Mouse (Mus musculus): ENCODE results near the gene Olfr433. TPM values are rescaled to one million over a fixed set of nuclear protein-coding genes. Genes with fewer than 3 reads are reported as not detected.
A peak's percentile ranks its signal among the peaks of the same experiment; 100 is the strongest.

The Olfr433 gene
- polyA plus RNA-seq, 1 experiment from 2014 or later, result 0.04 TPM

DNA sequence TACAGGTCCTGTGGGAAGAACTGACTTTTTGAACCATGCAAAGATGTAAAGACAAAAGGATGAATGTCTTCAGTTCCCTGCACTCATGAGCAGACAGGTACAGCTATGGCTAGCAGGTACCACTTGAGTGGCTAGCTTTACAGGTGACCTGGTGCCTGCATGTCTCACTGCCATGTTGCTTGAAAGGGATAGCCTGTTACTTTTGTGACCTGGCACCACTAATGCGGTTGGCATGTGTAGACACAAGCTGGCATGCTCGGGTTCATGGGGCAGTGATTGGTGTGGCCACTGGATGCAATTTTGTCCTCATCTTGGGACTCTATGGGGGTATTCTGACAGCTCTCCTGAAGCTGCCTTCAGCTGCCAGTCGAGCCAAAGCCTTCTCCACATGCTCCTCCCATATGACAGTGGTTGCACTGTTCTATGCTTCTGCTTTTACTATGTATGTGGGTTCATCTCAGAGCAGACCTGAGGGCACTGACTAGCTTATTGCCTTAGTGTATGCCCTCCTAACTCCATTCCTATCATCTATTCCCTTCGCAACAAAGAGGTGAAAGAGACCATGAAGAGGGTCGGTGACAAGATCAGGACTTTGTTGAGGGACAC, 11.5 kb downstream of the Olfr433 start:
- Histone ChIP-seq H3K79me2 (ENCODE audit: inconsistent target) (no peaks in the 10 kb centered on the region), H3K4me3 (ENCODE audit: inconsistent target) (no peak overlapping the region), H3K27ac (no peak overlapping the region), H3K36me3 (ENCODE audit: inconsistent target) (no peaks in the 10 kb centered on the region)
- 80% methylated on average over 5 of the region's 5 CpGs for whole genome bisulfite sequencing (ENCODE audit: missing documents)

DNA sequence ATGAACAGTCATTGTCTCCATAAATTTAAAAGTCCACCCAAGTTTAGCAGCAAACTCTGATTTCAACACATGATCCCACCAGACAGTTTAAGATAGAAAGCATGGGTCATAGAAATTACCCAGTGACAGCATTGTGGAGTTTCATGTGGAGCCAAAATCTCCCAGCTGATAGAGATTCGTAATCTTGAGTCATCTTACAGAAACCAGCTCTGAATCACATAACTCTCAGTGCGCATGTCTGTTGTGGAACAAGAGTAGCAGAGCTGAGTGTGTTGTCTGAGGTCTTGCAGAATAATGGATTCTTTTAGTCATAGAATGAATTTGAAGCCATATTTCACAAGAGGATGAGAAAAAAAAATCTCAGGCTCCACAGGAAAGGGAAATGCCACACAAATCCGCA, 12.5 kb downstream of the Olfr433 start:
- 31% methylated on average over 3 of the region's 3 CpGs for WGBS (ENCODE audit: missing documents)
- Histone ChIP-seq H3K4me3 (ENCODE audit: inconsistent target) (no peak overlapping the region), H3K27ac (peak overlapping the region; percentile 19; the same call in 1 of the 2 replicates), H3K36me3 (ENCODE audit: inconsistent target) (no peaks in the 10 kb centered on the region), H3K79me2 (ENCODE audit: inconsistent target) (no peaks in the 10 kb centered on the region)

DNA sequence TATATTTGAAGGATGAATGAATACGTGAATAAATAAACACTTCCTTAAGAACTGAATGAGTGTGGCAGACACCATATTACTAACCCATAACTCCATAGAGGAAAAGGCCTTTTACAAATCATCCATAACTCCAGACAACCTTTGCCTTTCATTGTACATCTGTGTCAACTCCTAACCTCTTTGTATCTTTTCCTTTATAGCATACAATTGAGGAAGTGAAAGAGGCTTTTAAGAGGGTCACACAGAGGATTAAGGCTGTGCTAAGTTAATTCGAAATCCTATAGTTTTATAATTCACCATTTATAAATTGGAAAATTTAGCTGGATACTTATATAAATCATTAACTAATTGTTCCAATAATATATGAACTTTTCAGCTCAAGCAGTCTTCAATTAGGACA, 14.7 kb downstream of the Olfr433 start:
- H3K4me3 ChIP-seq (ENCODE audit: inconsistent target), result no peak overlapping the region
- no peaks in the 10 kb centered on the region for H3K79me2 ChIP-seq (ENCODE audit: inconsistent target)
- WGBS (ENCODE audit: missing documents), result 50% methylated on average over 2 of the region's 2 CpGs
- H3K36me3 ChIP-seq (ENCODE audit: inconsistent target), result no peaks in the 10 kb centered on the region
- H3K27ac ChIP-seq, result no peak overlapping the region

DNA sequence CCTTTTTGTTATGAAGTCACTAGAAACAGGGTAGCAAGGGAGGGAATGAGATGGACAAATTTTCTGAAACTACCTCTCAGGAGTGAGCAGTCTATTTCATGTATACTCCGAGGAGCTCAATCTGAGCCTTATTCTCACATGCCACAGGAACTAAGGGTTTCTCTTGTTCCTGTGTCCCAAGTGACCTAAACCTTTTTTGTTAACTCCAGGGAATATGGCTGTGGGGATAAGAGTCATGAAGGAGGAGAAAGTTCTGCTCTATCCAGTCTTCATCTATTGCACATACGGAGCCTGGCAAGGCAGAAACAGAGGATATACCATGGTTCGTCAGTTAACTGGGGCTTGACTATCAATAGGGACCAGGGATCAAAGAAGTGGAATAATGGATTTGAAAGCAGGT, 25.8 kb downstream of the Olfr433 start, which contains the start of gene Olfr430:
Gene Olfr430, plus strand, starts transcription at position 301 of the 400 bp plus-strand sequence.
- 95% methylated on average over 3 of the region's 3 CpGs for WGBS (ENCODE audit: missing documents)
- H3K4me3 ChIP-seq (ENCODE audit: inconsistent target), result no peak within 1 kb of the TSS
- no peaks in the 10 kb centered on the region for H3K36me3 ChIP-seq (ENCODE audit: inconsistent target)
- H3K79me2 ChIP-seq (ENCODE audit: inconsistent target), result no peaks in the 10 kb centered on the region
- no peak within 1 kb of the TSS for H3K27ac ChIP-seq

DNA sequence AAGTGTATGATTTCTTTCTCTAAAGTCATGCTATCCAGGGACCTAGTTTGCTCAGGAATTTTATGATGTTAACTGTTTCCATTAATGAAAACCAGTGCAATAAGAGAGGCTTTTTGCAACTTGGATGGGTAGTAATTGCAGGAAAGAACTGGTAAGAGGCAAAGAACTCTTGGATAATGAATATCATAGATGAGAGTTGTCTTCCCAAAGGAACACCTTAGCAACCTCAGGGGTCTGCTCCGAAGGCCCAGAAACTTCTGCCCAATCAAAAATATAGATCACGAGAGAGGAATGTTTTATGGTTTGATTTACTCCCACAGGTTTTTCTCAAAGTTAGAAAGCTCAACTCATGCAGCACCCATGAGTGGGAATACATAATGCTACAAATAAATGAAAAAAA, 43.5 kb downstream of the Olfr433 start, which contains the start of gene Olfr429:
Gene Olfr429, plus strand, starts transcription at position 301 of the 400 bp plus-strand sequence.
- 90% methylated on average over 2 of the region's 2 CpGs for WGBS (ENCODE audit: missing documents)
- Histone ChIP-seq H3K79me2 (ENCODE audit: inconsistent target) (no peaks in the 10 kb centered on the region), H3K27ac (no peak within 1 kb of the TSS), H3K36me3 (ENCODE audit: inconsistent target) (no peaks in the 10 kb centered on the region), H3K4me3 (ENCODE audit: inconsistent target) (no peak within 1 kb of the TSS)

Other genes with a start within 250 kb of the Olfr433 start
- gene Ifi211, start 127.7 kb upstream of the Olfr433 start, polyA plus RNA-seq (2018), result 272 to 390 TPM (median 361 TPM) in 3 replicates
- gene Mndal, start 98.2 kb upstream of the Olfr433 start, polyA plus RNA-seq (2018), result 117 to 429 TPM (median 360 TPM) in 3 replicates
- 62.5 to 252 TPM (median 140 TPM) in 3 replicates for gene Ifi203, start 98.0 kb upstream of the Olfr433 start, polyA plus RNA-seq (2018)
- not detected in 3 replicates for gene Ifi202b, start 58.0 kb upstream of the Olfr433 start, polyA plus RNA-seq (2018)
- gene Ifi205, start 8.9 kb upstream of the Olfr433 start, polyA plus RNA-seq (2018), result 33.0 to 58.3 TPM (median 40.1 TPM) in 3 replicates
- gene Olfr432, start 8.5 kb downstream of the Olfr433 start, polyA plus RNA-seq (2018), result not detected in 3 replicates
- not detected in 3 replicates for gene Olfr430, start 25.9 kb downstream of the Olfr433 start, polyA plus RNA-seq (2018)
- not detected in 3 replicates for gene Olfr429, start 43.6 kb downstream of the Olfr433 start, polyA plus RNA-seq (2018)
- not detected in 3 replicates for gene Olfr427, start 56.2 kb downstream of the Olfr433 start, polyA plus RNA-seq (2018)
- gene Olfr231, start 80.5 kb downstream of the Olfr433 start, polyA plus RNA-seq (2018), result not detected in 3 replicates
- not detected in 3 replicates for gene Olfr424, start 90.8 kb downstream of the Olfr433 start, polyA plus RNA-seq (2018)
- not detected in 3 replicates for gene Olfr420, start 114.9 kb downstream of the Olfr433 start, polyA plus RNA-seq (2018)
- 0.16 to 0.19 TPM in 2 of 3 replicates, not detected in the other for gene Spta1, start 132.1 kb downstream of the Olfr433 start, polyA plus RNA-seq (2018)
- gene Olfr419, start 211.4 kb downstream of the Olfr433 start, polyA plus RNA-seq (2018), result not detected in 3 replicates